Mouse (Mus musculus) CD4-positive, CD25-positive, alpha-beta regulatory T cell, adult 9 weeks (primary cell): ENCODE measurements around the gene Dupd1. TPM values are rescaled to one million over a fixed set of nuclear protein-coding genes. Genes with fewer than 3 reads are reported as not detected.

ENCODE experiments used
- polyA plus RNA-seq: library from polyadenylated mRNA; unstranded; fragments of 100-300 nt; shearing (Covaris generic); gene quantifications from one replicate; pipeline ENCODE4 v1.2.1, GENCODE M21; 2017

Gene Dupd1
- polyA plus RNA-seq, result not detected

DNA sequence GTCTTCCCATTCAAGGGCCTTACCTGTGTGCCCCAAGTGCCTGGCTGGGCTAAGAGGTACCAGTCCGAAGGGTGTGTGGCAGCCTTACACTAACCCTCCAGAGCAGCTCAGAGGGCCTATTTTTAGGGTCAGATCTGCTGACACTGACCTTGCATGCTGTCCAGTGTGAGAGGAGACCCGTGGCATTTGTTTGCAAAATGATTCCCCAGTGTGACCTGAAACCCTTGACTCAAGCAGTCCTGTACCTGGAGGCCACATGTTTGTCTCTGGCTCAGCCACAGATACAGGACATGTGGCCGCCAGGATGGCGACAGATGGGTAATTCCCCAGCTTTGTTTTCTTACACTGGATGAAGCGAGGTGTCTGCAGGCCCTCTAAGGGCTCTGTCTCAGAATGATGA is at the start of gene Dupd1:
Dupd1 (minus strand) TSS at position 91 of the 400 bp plus-strand sequence.

GRCm38 (mm10) chr14:21750881-21751542 is 36.6 kb upstream of the Dupd1 start, which contains the start of gene Dusp13:
Gene Dusp13, minus strand, starts transcription at chr14:21751181.

GRCm38 (mm10) chr14:21750008-21750880 is 35.9 kb upstream of the Dupd1 start, which contains the start of gene Samd8:
Gene Samd8, plus strand, starts transcription at chr14:21750531.

Other genes with a start within 250 kb of the Dupd1 start
- 20.7 TPM for gene Kat6b, start 233.1 kb downstream of the Dupd1 start, polyA plus RNA-seq
- gene Samd8, start 36.0 kb upstream of the Dupd1 start, polyA plus RNA-seq, result 4.3 TPM
- gene Dusp13, start 36.6 kb upstream of the Dupd1 start, polyA plus RNA-seq, result not detected
- 199 TPM for gene Vdac2, start 110.7 kb upstream of the Dupd1 start, polyA plus RNA-seq
- gene Comtd1, start 134.4 kb upstream of the Dupd1 start, polyA plus RNA-seq, result 34.8 TPM